In the genomic region with DNA sequence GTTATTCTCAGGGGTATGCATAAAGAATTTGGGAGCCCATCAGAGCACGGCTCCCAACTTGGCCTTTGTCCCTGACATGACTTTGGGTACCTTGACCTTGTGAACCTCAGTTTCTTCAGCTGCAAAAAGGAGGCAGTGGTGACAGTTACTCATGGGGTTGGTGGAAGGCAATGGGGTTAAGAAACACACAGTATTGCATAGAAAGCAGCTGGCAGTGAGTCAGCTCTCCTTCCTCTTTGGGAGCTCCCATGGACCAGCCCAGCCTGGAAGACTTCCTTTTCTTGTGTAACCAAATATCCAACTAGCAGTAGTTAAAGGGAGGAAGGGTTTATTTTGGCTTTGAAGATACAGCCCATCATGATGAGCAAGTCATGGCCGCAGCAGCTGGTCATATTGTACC, we compare ENCODE assay signal across 12 mouse cellular contexts. TPM values are rescaled to one million over a fixed set of nuclear protein-coding genes. Genes with fewer than 3 reads are reported as not detected.
DNase-seq lines count a peak whose midpoint lies in the region; ATAC-seq lines count a peak whose summit lies in the region.
"Had no signal": no experiment of that assay in that cellular context is flagged by ENCODE, and none has a peak within 500 bp of the region (broad histone marks: within the 10 kb centered on the region; RNA-seq: fewer than 3 reads in every experiment).

No protein-coding gene starts in this region.

- 47% methylated on average over 2 of the region's 2 CpGs for WGBS in kidney, embryonic 16.5 days

- no peaks in the 10 kb centered on the region for H3K36me3 ChIP-seq in kidney, embryonic 16.5 days (ENCODE audit: insufficient read depth, low read length)
- H3K36me3 ChIP-seq: heart, embryonic 15.5 days; intestine, embryonic 15.5 days had no signal

- H3K4me2 ChIP-seq in kidney, embryonic 16.5 days (replicated peaks; ENCODE audit: low read depth, low read length), result no peak overlapping the region
- H3K4me2 ChIP-seq: heart, embryonic 15.5 days; intestine, embryonic 15.5 days; midbrain, embryonic 11.5 days had no signal

- no peak overlapping the region for H3K4me3 ChIP-seq in kidney, embryonic 16.5 days (ENCODE audit: low read length)
- H3K4me3 ChIP-seq: heart, embryonic 15.5 days; intestine, embryonic 15.5 days had no signal

- DNase-seq in kidney, postnatal 10 days, result peak; percentile 45
- DNase-seq in adrenal gland, postnatal 10 days, result peak; percentile 47
- peak; percentile 38 for DNase-seq in fibroblast of lung, adult 2 months (ENCODE audit: low read depth)
- DNase-seq in lung, postnatal 4 days, result peak; percentile 45 to 50
- DNase-seq in cerebellum, postnatal 10 days, result no peak
- DNase-seq in thymus, adult 18-20 months, result no peak
- DNase-seq: left cerebral cortex, postnatal 4 days; thymus, postnatal 25 days had no signal

- no peaks in the 10 kb centered on the region for H3K9me3 ChIP-seq in kidney, embryonic 16.5 days (ENCODE audit: low read length)
- H3K9me3 ChIP-seq: heart, embryonic 15.5 days; intestine, embryonic 15.5 days had no signal

- H3K27ac ChIP-seq in kidney, embryonic 16.5 days (ENCODE audit: low read length), result no peak overlapping the region; the same call in 1 of the 2 replicates
- H3K27ac ChIP-seq: heart, embryonic 15.5 days had no signal

- peaks cover 19% of the 10 kb centered on the region for H3K4me1 ChIP-seq in kidney, embryonic 16.5 days (ENCODE audit: insufficient read depth, low read length)

- H3K9ac ChIP-seq in kidney, embryonic 16.5 days (replicated peaks; ENCODE audit: low read length), result no peak overlapping the region
- H3K9ac ChIP-seq: heart, embryonic 15.5 days; intestine, embryonic 15.5 days had no signal

- no peaks in the 10 kb centered on the region for H3K27me3 ChIP-seq in kidney, embryonic 16.5 days (ENCODE audit: insufficient read depth, low read length)
- H3K27me3 ChIP-seq: heart, embryonic 15.5 days; intestine, embryonic 15.5 days had no signal

- no peak for ATAC-seq in kidney, embryonic 16.5 days (ENCODE audit: low FRiP score, low TSS enrichment)
- ATAC-seq: intestine, embryonic 15.5 days had no signal

RNA-seq across cellular contexts. Expression of a gene that starts 41.7 kb away (rescaled TPM):
- 30.8 and 36.2 TPM in 2 replicates for polyA plus RNA-seq in kidney, embryonic 16.5 days (2015; fragmentation: Nextera tagmentation; extraction: Ambion mirVana)
- 10 to 100 TPM; 39.1 to 45.7 TPM for total RNA-seq in adrenal gland, postnatal 10 days (2021)

Comparison
In these comparisons a context has a peak if more than half of its experiments do, and no peak if none do; other contexts are left out.
1. DNase-seq: peak in kidney, postnatal 10 days (single experiment), adrenal gland, postnatal 10 days (single experiment), fibroblast of lung, adult 2 months (single experiment) and lung, postnatal 4 days (2 of 2); none in cerebellum, postnatal 10 days (0 of 2) and thymus, adult 18-20 months (0 of 2).